Comparison of ENCODE assay signal across 8 mouse cellular contexts in the genomic region with DNA sequence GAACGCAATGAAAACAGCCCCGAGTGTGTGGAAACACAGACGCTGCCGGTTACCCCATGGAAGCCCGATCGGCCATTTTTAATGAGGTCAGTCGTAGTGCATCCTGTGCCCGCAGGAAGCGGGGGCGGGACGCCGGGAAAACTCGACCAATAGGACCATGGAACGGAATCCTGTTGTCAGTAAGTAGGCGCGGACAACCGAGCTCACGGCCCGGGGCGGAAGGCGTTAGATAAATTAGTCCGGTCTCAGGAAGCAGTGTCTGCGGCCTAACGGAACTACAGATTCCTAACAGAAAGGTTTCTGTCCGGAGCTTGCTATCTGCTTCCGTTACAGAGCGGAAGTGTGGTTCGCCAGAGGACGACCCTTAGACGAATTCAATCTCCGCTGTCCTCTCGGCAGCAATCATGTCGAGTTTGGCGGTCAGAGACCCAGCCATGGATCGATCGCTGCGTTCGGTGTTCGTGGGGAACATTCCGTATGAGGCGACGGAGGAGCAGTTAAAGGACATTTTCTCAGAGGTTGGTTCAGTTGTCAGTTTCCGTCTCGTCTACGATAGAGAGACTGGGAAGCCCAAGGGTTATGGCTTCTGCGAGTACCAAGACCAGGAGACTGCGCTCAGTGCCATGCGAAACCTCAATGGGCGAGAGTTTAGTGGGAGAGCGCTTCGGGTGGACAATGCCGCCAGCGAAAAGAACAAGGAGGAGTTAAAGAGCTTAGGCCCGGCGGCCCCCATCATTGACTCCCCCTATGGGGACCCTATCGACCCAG. TPM values are rescaled to one million over a fixed set of nuclear protein-coding genes. Genes with fewer than 3 reads are reported as not detected.
A peak's percentile ranks its signal among the peaks of the same experiment; 100 is the strongest.
DNase-seq lines count a peak whose midpoint lies in the region; ATAC-seq and TF ChIP-seq lines count a peak whose summit lies in the region.

Gene Cstf2t (plus strand): TSS at position 176 of the 768 bp plus-strand sequence.

- no peaks in the 10 kb centered on the region for H3K9me3 ChIP-seq in heart, embryonic 12.5 days (replicated peaks)
- no peaks in the 10 kb centered on the region; the same call in 1 of the 2 replicates for H3K9me3 ChIP-seq in kidney, postnatal 0 days (replicated peaks; ENCODE audit: low read length)
- no peaks in the 10 kb centered on the region for H3K9me3 ChIP-seq in liver, embryonic 11.5 days (ENCODE audit: control insufficient read depth, low read length)
- H3K9me3 ChIP-seq in stomach, embryonic 14.5 days (ENCODE audit: control insufficient read depth, low read depth, low read length): no peaks in the 10 kb centered on the region; the same call in 1 of the 2 replicates

- H3K4me1 ChIP-seq in heart, embryonic 12.5 days (replicated peaks): peaks cover 18% of the 10 kb centered on the region
- H3K4me1 ChIP-seq in kidney, postnatal 0 days (replicated peaks; ENCODE audit: insufficient read depth, low read length): no peaks in the 10 kb centered on the region; the same call in 1 of the 2 replicates
- H3K4me1 ChIP-seq in liver, embryonic 11.5 days (replicated peaks; ENCODE audit: control insufficient read depth, insufficient read depth, low read length): peaks cover 5% of the 10 kb centered on the region; the same call in 1 of the 2 replicates
- H3K4me1 ChIP-seq in stomach, embryonic 14.5 days (ENCODE audit: control insufficient read depth, insufficient read depth, low read length): peaks cover 11% of the 10 kb centered on the region; the same call in 1 of the 2 replicates

- peak within 1 kb of the TSS; percentile 74 for H3K4me3 ChIP-seq in heart, embryonic 12.5 days
- H3K4me3 ChIP-seq in kidney, postnatal 0 days (replicated peaks; ENCODE audit: low read depth, low read length): peak within 1 kb of the TSS; percentile 46
- H3K4me3 ChIP-seq in liver, embryonic 11.5 days (ENCODE audit: low read depth, low read length): peak within 1 kb of the TSS; percentile 81
- peak within 1 kb of the TSS; percentile 70 for H3K4me3 ChIP-seq in stomach, embryonic 14.5 days (ENCODE audit: low read depth, low read length)

- ATAC-seq in erythroid progenitor cell, adult 5-6 weeks (replicated peaks; ENCODE audit: low FRiP score, poor library complexity, severe bottlenecking): peak; percentile 99
- peak; percentile 98 for ATAC-seq in heart, embryonic 12.5 days (ENCODE audit: insufficient number of reproducible peaks, low FRiP score)
- ATAC-seq in kidney, postnatal 0 days (replicated peaks; ENCODE audit: low FRiP score, low read depth): peak; percentile 99
- peak; percentile 100 for ATAC-seq in liver, embryonic 11.5 days (replicated peaks; ENCODE audit: low FRiP score)
- peak; percentile 100 for ATAC-seq in stomach, embryonic 14.5 days (ENCODE audit: insufficient number of reproducible peaks, insufficient read depth, low FRiP score, low read depth)

- peak within 1 kb of the TSS; percentile 78 for H3K4me2 ChIP-seq in heart, embryonic 12.5 days
- peak within 1 kb of the TSS; percentile 60 for H3K4me2 ChIP-seq in kidney, postnatal 0 days (ENCODE audit: low read length)
- H3K4me2 ChIP-seq in liver, embryonic 11.5 days: peak within 1 kb of the TSS; percentile 78
- H3K4me2 ChIP-seq in stomach, embryonic 14.5 days (replicated peaks; ENCODE audit: low read depth, low read length): peak within 1 kb of the TSS; percentile 87

- no peak for TF ChIP-seq CTCF in kidney, postnatal 0 days (IDR thresholded peaks at IDR 0.05; ENCODE audit: low read depth)

- peak within 1 kb of the TSS; percentile 76 for H3K27ac ChIP-seq in heart, embryonic 12.5 days (ENCODE audit: poor library complexity, severe bottlenecking)
- peak within 1 kb of the TSS; percentile 74 for H3K27ac ChIP-seq in kidney, postnatal 0 days
- H3K27ac ChIP-seq in liver, embryonic 11.5 days (ENCODE audit: low read depth, low read length): peak within 1 kb of the TSS; percentile 66
- peak within 1 kb of the TSS; percentile 76; the same call in 1 of the 2 replicates for H3K27ac ChIP-seq in stomach, embryonic 14.5 days (ENCODE audit: low read length)

- 2% methylated on average over 56 of the region's 56 CpGs for WGBS in heart, embryonic 12.5 days
- 3% methylated on average over 56 of the region's 56 CpGs for WGBS in kidney, postnatal 0 days
- WGBS in liver, embryonic 11.5 days: 2% methylated on average over 56 of the region's 56 CpGs
- 3% methylated on average over 56 of the region's 56 CpGs for WGBS in stomach, embryonic 14.5 days

- DNase-seq in B cell, adult 2 months: peak; percentile 98 to 99
- DNase-seq in brain, embryonic 18.5 days (ENCODE audit: low read depth, low spot score): peak; percentile 98
- DNase-seq in kidney, postnatal 0 days (ENCODE audit: low spot score): peak; percentile 99
- DNase-seq in liver, embryonic 11.5 days (ENCODE audit: low spot score): peak; percentile 93
- DNase-seq in naive thymus-derived CD4-positive, alpha-beta T cell, adult 2 months (ENCODE audit: low read depth): peak; percentile 99

- H3K9ac ChIP-seq in heart, embryonic 12.5 days: peak within 1 kb of the TSS; percentile 82
- peak within 1 kb of the TSS; percentile 57 for H3K9ac ChIP-seq in kidney, postnatal 0 days (ENCODE audit: low read depth, low read length)
- H3K9ac ChIP-seq in liver, embryonic 11.5 days (ENCODE audit: low read depth, low read length): peak within 1 kb of the TSS; percentile 80
- H3K9ac ChIP-seq in stomach, embryonic 14.5 days (replicated peaks; ENCODE audit: low read depth, low read length): peak within 1 kb of the TSS; percentile 79

- no peaks in the 10 kb centered on the region for H3K27me3 ChIP-seq in heart, embryonic 12.5 days (replicated peaks)
- H3K27me3 ChIP-seq in kidney, postnatal 0 days (ENCODE audit: insufficient read depth, low read length): no peaks in the 10 kb centered on the region
- H3K27me3 ChIP-seq in liver, embryonic 11.5 days (replicated peaks; ENCODE audit: control insufficient read depth, insufficient read depth, low read length): no peaks in the 10 kb centered on the region
- H3K27me3 ChIP-seq in stomach, embryonic 14.5 days (ENCODE audit: control insufficient read depth, insufficient read depth, low read length): no peaks in the 10 kb centered on the region

- peaks cover 27% of the 10 kb centered on the region for H3K36me3 ChIP-seq in heart, embryonic 12.5 days
- H3K36me3 ChIP-seq in kidney, postnatal 0 days (ENCODE audit: insufficient read depth, low read length): peaks cover 13% of the 10 kb centered on the region; the same call in 1 of the 2 replicates
- H3K36me3 ChIP-seq in liver, embryonic 11.5 days (ENCODE audit: control insufficient read depth, insufficient read depth, low read length): peaks cover 14% of the 10 kb centered on the region
- H3K36me3 ChIP-seq in stomach, embryonic 14.5 days (ENCODE audit: control insufficient read depth, insufficient read depth, low read length): peaks cover 20% of the 10 kb centered on the region

RNA-seq across cellular contexts. Expression of gene Cstf2t, which starts in this region (rescaled TPM):
- 6.3 and 9.0 TPM in 2 replicates for total RNA-seq in erythroid progenitor cell, adult 5-6 weeks (2015; ENCODE audit: low replicate concordance)
- 5.4 and 9.6 TPM in 2 replicates for total RNA-seq in erythroid progenitor cell, adult 5-6 weeks (2017; ENCODE audit: low replicate concordance)
- 47.5 and 48.5 TPM in 2 replicates for polyA plus RNA-seq in heart, embryonic 12.5 days (2016; fragmentation: Nextera tagmentation; extraction: Ambion mirVana)
- 42.0 and 42.5 TPM in 2 replicates for polyA plus RNA-seq in kidney, postnatal 0 days (2015; fragmentation: Nextera tagmentation; extraction: Ambion mirVana)
- polyA plus RNA-seq in liver, embryonic 11.5 days (2014; fragmentation: Nextera tagmentation; extraction: Ambion mirVana): 21.4 and 22.6 TPM in 2 replicates
- 32.5 and 34.2 TPM in 2 replicates for polyA plus RNA-seq in stomach, embryonic 14.5 days (2014; fragmentation: Nextera tagmentation; extraction: Ambion mirVana)

Comparison
In these comparisons a context has a peak if more than half of its experiments do, and no peak if none do; other contexts are left out.
1. Peak in every context shown above with its lines: DNase-seq, ATAC-seq, H3K4me3 ChIP-seq and H3K27ac ChIP-seq.